Mouse (Mus musculus): ENCODE data around the gene Sema6d. TPM values are rescaled to one million over a fixed set of nuclear protein-coding genes. Genes with fewer than 3 reads are reported as not detected.

The Sema6d gene
- total and polyA plus RNA-seq, 3 experiments, result 13.8 to 16.4 (median 14.0) TPM

DNA sequence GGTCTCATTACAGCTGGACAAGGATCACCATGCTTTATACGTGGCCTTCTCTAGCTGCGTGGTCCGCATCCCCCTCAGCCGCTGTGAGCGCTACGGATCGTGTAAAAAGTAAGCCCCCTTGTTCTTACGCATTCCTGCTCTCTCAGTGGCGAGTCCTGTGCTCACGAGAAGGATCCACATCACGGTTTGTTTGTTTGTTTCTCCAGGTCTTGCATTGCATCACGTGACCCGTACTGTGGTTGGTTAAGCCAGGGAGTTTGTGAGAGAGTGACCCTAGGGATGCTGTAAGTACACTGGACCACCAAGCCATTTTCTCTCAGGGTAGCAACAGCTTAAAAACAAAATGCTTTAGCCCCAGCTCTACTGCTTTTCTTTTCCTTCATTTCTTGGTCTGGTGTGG, 569.8 kb downstream of the Sema6d start:
- H3K79me2 ChIP-seq (replicated peaks; ENCODE audit: control insufficient read depth, insufficient read depth, low read length), result no peaks in the 10 kb centered on the region; the same call in 1 of the 2 replicates
- intact Hi-C loops (cut with DNase I), result no loop called here
- H3K4me3 ChIP-seq, result no peak overlapping the region
- DNase-seq, result no peak
- H3K27ac ChIP-seq, result no peak overlapping the region
- no peaks in the 10 kb centered on the region for H3K27me3 ChIP-seq (ENCODE audit: control insufficient read depth, insufficient read depth, low read length)
- peaks cover 26% of the 10 kb centered on the region for H3K36me3 ChIP-seq (ENCODE audit: control insufficient read depth, insufficient read depth, low read length)
- 96% methylated on average over 13 of the region's 13 CpGs for WGBS
- H3K9ac ChIP-seq (ENCODE audit: low read depth, low read length), result no peak overlapping the region
- H3K4me1 ChIP-seq (ENCODE audit: control insufficient read depth, insufficient read depth, low read length), result no peaks in the 10 kb centered on the region; the same call in 1 of the 2 replicates
- TF ChIP-seq EP300 (IDR thresholded peaks at IDR 0.05; ENCODE audit: insufficient read depth, low read depth, low read length) (no peak), POLR2A (IDR thresholded peaks at IDR 0.05; ENCODE audit: insufficient read depth, low read depth, low read length) (no peak), CTCF (IDR thresholded peaks at IDR 0.05) (no peak)

- no peaks in the 10 kb centered on the region; the same call in 1 of the 2 replicates for H3K4me1 ChIP-seq (ENCODE audit: control insufficient read depth, insufficient read depth, low read length)
- no peak overlapping the region for H3K27ac ChIP-seq
- no peaks in the 10 kb centered on the region for H3K27me3 ChIP-seq (ENCODE audit: control insufficient read depth, insufficient read depth, low read length)
- WGBS, result 68% methylated on average over 5 of the region's 5 CpGs
- H3K9ac ChIP-seq (ENCODE audit: low read depth, low read length), result no peak overlapping the region
- no peak overlapping the region for H3K4me3 ChIP-seq
- TF ChIP-seq CTCF (IDR thresholded peaks at IDR 0.05), result no peak
- TF ChIP-seq POLR2A (IDR thresholded peaks at IDR 0.05; ENCODE audit: insufficient read depth, low read depth, low read length), result no peak
- TF ChIP-seq EP300 (IDR thresholded peaks at IDR 0.05; ENCODE audit: insufficient read depth, low read depth, low read length), result no peak
- no peaks in the 10 kb centered on the region; the same call in 1 of the 2 replicates for H3K79me2 ChIP-seq (replicated peaks; ENCODE audit: control insufficient read depth, insufficient read depth, low read length)
- intact Hi-C loops (cut with DNase I), result no loop called here
- no peak for DNase-seq
- H3K36me3 ChIP-seq (ENCODE audit: control insufficient read depth, insufficient read depth, low read length), result peaks cover 22% of the 10 kb centered on the region
These were observed 570.9 kb downstream of the Sema6d start for GRCm38 (mm10) chr2:124660686-124661085.

- Histone ChIP-seq H3K27me3 (ENCODE audit: control insufficient read depth, insufficient read depth, low read length) (no peaks in the 10 kb centered on the region), H3K4me3 (no peak overlapping the region), H3K27ac (no peak overlapping the region), H3K79me2 (replicated peaks; ENCODE audit: control insufficient read depth, insufficient read depth, low read length) (no peaks in the 10 kb centered on the region; the same call in 1 of the 2 replicates), H3K36me3 (ENCODE audit: control insufficient read depth, insufficient read depth, low read length) (peaks cover 27% of the 10 kb centered on the region), H3K4me1 (ENCODE audit: control insufficient read depth, insufficient read depth, low read length) (no peaks in the 10 kb centered on the region; the same call in 1 of the 2 replicates), H3K9ac (ENCODE audit: low read depth, low read length) (no peak overlapping the region)
- TF ChIP-seq POLR2A (IDR thresholded peaks at IDR 0.05; ENCODE audit: insufficient read depth, low read depth, low read length) (no peak), CTCF (IDR thresholded peaks at IDR 0.05) (no peak), EP300 (IDR thresholded peaks at IDR 0.05; ENCODE audit: insufficient read depth, low read depth, low read length) (no peak)
- intact Hi-C loops (cut with DNase I), result no loop called here
- no peak for DNase-seq
- WGBS, result 96% methylated on average over 9 of the region's 9 CpGs
These were observed 571.5 kb downstream of the Sema6d start for GRCm38 (mm10) chr2:124661316-124661715.

GRCm38 (mm10) chr2:124662257-124662656, 572.5 kb downstream of the Sema6d start:
- H3K4me1 ChIP-seq (ENCODE audit: control insufficient read depth, insufficient read depth, low read length), result no peaks in the 10 kb centered on the region; the same call in 1 of the 2 replicates
- H3K36me3 ChIP-seq (ENCODE audit: control insufficient read depth, insufficient read depth, low read length), result peaks cover 20% of the 10 kb centered on the region
- no peak overlapping the region for H3K9ac ChIP-seq (ENCODE audit: low read depth, low read length)
- intact Hi-C loops (cut with DNase I), result no loop called here
- H3K79me2 ChIP-seq (replicated peaks; ENCODE audit: control insufficient read depth, insufficient read depth, low read length), result no peaks in the 10 kb centered on the region
- no peak for TF ChIP-seq CTCF (IDR thresholded peaks at IDR 0.05)
- TF ChIP-seq POLR2A (IDR thresholded peaks at IDR 0.05; ENCODE audit: insufficient read depth, low read depth, low read length), result no peak
- TF ChIP-seq EP300 (IDR thresholded peaks at IDR 0.05; ENCODE audit: insufficient read depth, low read depth, low read length), result no peak
- peak in 1 of 2 experiments; percentile 33 for DNase-seq
- no peak overlapping the region for H3K27ac ChIP-seq
- 45% methylated on average over 5 of the region's 5 CpGs for WGBS
- no peaks in the 10 kb centered on the region for H3K27me3 ChIP-seq (ENCODE audit: control insufficient read depth, insufficient read depth, low read length)
- no peak overlapping the region for H3K4me3 ChIP-seq

GRCm38 (mm10) chr2:124664191-124664590, 574.4 kb downstream of the Sema6d start:
- Histone ChIP-seq H3K4me3 (no peak overlapping the region), H3K4me1 (ENCODE audit: control insufficient read depth, insufficient read depth, low read length) (no peaks in the 10 kb centered on the region; the same call in 1 of the 2 replicates), H3K36me3 (ENCODE audit: control insufficient read depth, insufficient read depth, low read length) (peaks cover 14% of the 10 kb centered on the region), H3K79me2 (replicated peaks; ENCODE audit: control insufficient read depth, insufficient read depth, low read length) (no peaks in the 10 kb centered on the region), H3K27ac (no peak overlapping the region), H3K9ac (ENCODE audit: low read depth, low read length) (no peak overlapping the region), H3K27me3 (ENCODE audit: control insufficient read depth, insufficient read depth, low read length) (no peaks in the 10 kb centered on the region)
- no peak for DNase-seq
- intact Hi-C loops (cut with DNase I), result no loop called here
- TF ChIP-seq POLR2A (IDR thresholded peaks at IDR 0.05; ENCODE audit: insufficient read depth, low read depth, low read length), result no peak
- no peak for TF ChIP-seq EP300 (IDR thresholded peaks at IDR 0.05; ENCODE audit: insufficient read depth, low read depth, low read length)
- TF ChIP-seq CTCF (IDR thresholded peaks at IDR 0.05), result no peak
- 95% methylated on average over 16 of the region's 16 CpGs for WGBS

DNA sequence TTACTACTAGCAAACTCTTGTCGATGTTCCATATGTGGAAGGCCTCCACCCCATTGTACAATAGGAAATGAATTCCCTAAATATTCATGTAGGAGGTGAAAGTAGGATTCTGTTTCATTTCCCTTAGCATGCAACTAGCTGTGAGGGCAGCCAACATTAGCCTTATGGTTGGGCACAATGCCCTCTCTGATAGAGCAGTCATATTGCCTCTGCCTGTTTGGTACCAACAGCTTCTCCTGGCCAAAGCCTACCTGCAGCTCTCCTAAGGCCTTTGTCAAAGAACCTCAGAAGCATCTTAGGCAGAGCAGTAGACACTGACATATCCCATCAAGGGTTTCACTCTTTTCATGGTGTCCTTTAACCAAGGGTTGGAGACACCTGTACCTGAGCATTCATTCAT, 578.7 kb downstream of the Sema6d start:
- intact Hi-C loops (cut with DNase I), result no loop called here
- Histone ChIP-seq H3K79me2 (replicated peaks; ENCODE audit: control insufficient read depth, insufficient read depth, low read length) (no peaks in the 10 kb centered on the region), H3K9ac (ENCODE audit: low read depth, low read length) (no peak overlapping the region), H3K27me3 (ENCODE audit: control insufficient read depth, insufficient read depth, low read length) (no peaks in the 10 kb centered on the region), H3K27ac (no peak overlapping the region), H3K4me3 (no peak overlapping the region), H3K4me1 (ENCODE audit: control insufficient read depth, insufficient read depth, low read length) (no peaks in the 10 kb centered on the region; the same call in 1 of the 2 replicates), H3K36me3 (ENCODE audit: control insufficient read depth, insufficient read depth, low read length) (peaks cover 6% of the 10 kb centered on the region)
- WGBS, result 82% methylated on average over 1 of the region's 1 CpGs
- no peak for TF ChIP-seq CTCF (IDR thresholded peaks at IDR 0.05)
- TF ChIP-seq EP300 (IDR thresholded peaks at IDR 0.05; ENCODE audit: insufficient read depth, low read depth, low read length), result no peak
- no peak for TF ChIP-seq POLR2A (IDR thresholded peaks at IDR 0.05; ENCODE audit: insufficient read depth, low read depth, low read length)
- no peak for DNase-seq
